Mouse (Mus musculus) lung, adult 2 months (tissue): ENCODE measurements around the gene Mrvi1. TPM values are rescaled to one million over a fixed set of nuclear protein-coding genes. Genes with fewer than 3 reads are reported as not detected.

ENCODE experiments used
- DNase-seq: peaks from one replicate; pipeline ENCODE4 v3.0.0; 2022
- H3K4me1 ChIP-seq: fragments of 200-500 bp; 2 replicates; pipeline ENCODE4 v1.6.1; 2011; ENCODE audit warnings: low read length; ENCODE audit not compliant: control insufficient read depth, insufficient read depth
- H3K4me3 ChIP-seq: fragments of 200-500 bp; replicated peaks from 2 replicates; pipeline ENCODE3; 2011; ENCODE audit warnings: low read depth, mild to moderate bottlenecking, control low read depth, low read length; ENCODE audit errors: extremely low read depth
- CTCF ChIP-seq: fragments of 200-500 bp; IDR thresholded peaks from 2 replicates; pipeline ENCODE4 v1.5.1; 2011; ENCODE audit warnings: mild to moderate bottlenecking, low read length, control low read depth; ENCODE audit not compliant: insufficient read depth
- POLR2A ChIP-seq: fragments of 200-500 bp; IDR thresholded peaks from 2 replicates; pipeline ENCODE4 v1.6.1; 2011; ENCODE audit warnings: low read depth, mild to moderate bottlenecking, control low read depth, low read length, borderline replicate concordance; ENCODE audit errors: extremely low read depth
- WGBS: fragments of 180-500 bp; shearing (Covaris S2); methylation state at CpG from one replicate; pipeline ENCODE4 v1.1.7; 2018; 5-methylcytosine and 5-hydroxymethylcytosine counted together
- polyA plus RNA-seq: library from polyadenylated mRNA; depleted of rRNA; stranded (reverse); fragments of >200 nt; gene quantifications from 2 replicates; pipeline ENCODE4 v1.2.3, GENCODE M21; 2012

Gene Mrvi1
- polyA plus RNA-seq, 1 experiment, result 10.8 TPM

GRCm38 (mm10) chr7:110866021-110866420, 116.2 kb downstream of the Mrvi1 start:
- no peak for DNase-seq

DNA sequence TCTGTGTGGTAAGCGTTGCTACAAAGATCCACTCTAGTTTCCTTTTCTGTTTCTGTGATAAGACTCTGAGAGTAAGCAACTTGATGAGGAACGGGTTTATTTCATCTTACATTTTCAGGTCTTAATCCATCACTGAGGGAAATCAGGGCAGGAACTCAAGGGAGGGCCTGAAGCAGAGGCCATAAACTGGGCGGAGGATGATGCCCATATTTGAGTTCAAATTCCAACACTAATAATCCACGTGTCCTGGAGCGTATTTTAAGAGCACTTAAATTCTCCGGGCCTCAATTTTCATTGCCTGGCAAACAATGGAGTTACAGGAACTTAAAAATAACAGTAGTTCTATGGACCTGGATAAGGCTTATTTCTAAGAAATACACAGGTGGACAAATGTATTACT, 116.7 kb downstream of the Mrvi1 start:
- Histone ChIP-seq H3K4me3 (no peak overlapping the region), H3K4me1 (peaks cover 9% of the 10 kb centered on the region)
- TF ChIP-seq POLR2A (no peak), CTCF (no peak)
- DNase-seq, result no peak
- WGBS, result 55% methylated on average over 6 of the region's 6 CpGs

More at GRCm38 (mm10) chr7:110866021-110866420, 116.2 kb downstream of the Mrvi1 start:
- TF ChIP-seq POLR2A (no peak), CTCF (no peak)
- Histone ChIP-seq H3K4me3 (no peak overlapping the region), H3K4me1 (peaks cover 9% of the 10 kb centered on the region)
- 48% methylated on average over 3 of the region's 3 CpGs for WGBS

DNA sequence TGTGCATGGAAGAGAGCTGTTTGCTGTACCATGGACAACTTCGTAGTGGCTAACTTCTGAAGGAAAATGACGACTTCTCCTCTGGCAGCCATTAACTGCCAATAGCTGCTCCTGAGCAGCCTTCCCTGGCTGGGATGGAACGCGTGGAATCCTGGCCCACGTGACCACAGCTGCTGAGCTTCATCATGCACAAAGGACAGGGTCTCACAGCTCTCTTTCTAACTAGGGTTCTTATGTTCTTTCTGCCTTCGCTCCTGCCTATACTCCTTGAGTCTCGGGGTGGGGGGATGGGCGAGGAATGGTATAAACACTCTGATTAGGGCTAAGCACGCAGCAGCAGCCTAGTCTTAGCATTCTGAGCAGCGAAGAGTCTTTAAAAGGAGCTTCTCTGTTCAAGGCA, 117.2 kb downstream of the Mrvi1 start:
- no peak for TF ChIP-seq CTCF
- no peak for TF ChIP-seq POLR2A
- DNase-seq, result no peak
- no peak overlapping the region for H3K4me3 ChIP-seq
- H3K4me1 ChIP-seq, result peaks cover 9% of the 10 kb centered on the region
- WGBS, result 32% methylated on average over 10 of the region's 10 CpGs

DNA sequence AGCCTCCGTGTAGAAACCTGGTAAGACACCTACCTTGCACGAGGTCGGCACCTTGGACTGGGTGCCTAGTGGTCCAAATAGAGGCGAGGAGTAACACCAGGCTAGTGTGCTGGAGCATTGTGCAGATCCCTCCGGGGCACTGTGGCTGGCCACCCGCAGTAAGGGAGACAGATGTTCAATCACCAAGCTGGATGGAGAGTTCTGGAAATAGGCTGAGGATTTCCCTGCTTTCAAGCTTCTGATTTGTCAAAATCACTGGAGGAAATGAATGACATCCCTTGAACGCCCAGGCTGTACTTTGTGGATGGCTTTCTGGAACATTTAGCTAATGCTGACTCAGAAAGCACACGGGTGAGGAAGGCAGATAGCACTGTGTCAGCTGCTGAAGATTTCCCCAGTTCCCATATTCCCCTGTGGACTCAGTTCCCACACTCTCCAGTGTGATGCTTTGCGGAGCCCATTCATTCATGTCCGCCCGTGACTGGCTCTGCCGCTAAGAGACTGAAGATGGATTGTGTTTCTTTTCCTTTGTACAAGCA, 119.4 kb downstream of the Mrvi1 start, which contains the start of gene Lyve1:
Lyve1 (minus strand) TSS at position 489 of the 539 bp plus-strand sequence.
- H3K4me3 ChIP-seq, result peak within 1 kb of the TSS; percentile 79
- DNase-seq, result peak; percentile 48
- peaks cover 16% of the 10 kb centered on the region for H3K4me1 ChIP-seq
- TF ChIP-seq CTCF, result no peak
- TF ChIP-seq POLR2A, result peak; percentile 63; the same call in 1 of the 2 replicates
- WGBS, result 46% methylated on average over 12 of the region's 12 CpGs

DNA sequence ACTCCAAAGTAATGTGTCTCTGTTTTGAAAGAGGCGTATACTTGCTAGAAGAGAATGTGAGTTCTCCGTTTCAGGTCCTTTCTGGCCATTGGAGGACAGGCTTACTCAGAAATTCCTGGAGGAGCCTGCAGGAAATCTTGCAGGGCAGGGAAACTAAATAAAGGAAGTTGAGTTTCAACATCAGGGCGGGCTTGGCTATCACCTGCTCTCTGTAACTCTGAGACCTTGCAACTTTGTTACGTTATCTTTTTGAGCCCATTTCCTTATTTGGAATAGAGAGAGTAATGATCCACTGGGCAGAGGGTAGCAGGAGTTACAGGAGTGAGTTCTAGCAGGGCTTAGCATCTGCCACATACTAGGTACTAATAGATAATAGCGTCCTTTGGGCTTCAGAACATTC, 122.1 kb downstream of the Mrvi1 start:
- peaks cover 15% of the 10 kb centered on the region for H3K4me1 ChIP-seq
- DNase-seq, result no peak
- WGBS, result 26% methylated on average over 5 of the region's 5 CpGs
- TF ChIP-seq POLR2A (no peak), CTCF (no peak)
- no peak overlapping the region for H3K4me3 ChIP-seq

- 64% methylated on average over 1 of the region's 1 CpGs for WGBS
- no peak for TF ChIP-seq POLR2A
- no peak for TF ChIP-seq CTCF
- Histone ChIP-seq H3K4me3 (no peak overlapping the region), H3K4me1 (peaks cover 10% of the 10 kb centered on the region)
- DNase-seq, result no peak
These were observed 126.7 kb downstream of the Mrvi1 start for GRCm38 (mm10) chr7:110855604-110856003.

DNA sequence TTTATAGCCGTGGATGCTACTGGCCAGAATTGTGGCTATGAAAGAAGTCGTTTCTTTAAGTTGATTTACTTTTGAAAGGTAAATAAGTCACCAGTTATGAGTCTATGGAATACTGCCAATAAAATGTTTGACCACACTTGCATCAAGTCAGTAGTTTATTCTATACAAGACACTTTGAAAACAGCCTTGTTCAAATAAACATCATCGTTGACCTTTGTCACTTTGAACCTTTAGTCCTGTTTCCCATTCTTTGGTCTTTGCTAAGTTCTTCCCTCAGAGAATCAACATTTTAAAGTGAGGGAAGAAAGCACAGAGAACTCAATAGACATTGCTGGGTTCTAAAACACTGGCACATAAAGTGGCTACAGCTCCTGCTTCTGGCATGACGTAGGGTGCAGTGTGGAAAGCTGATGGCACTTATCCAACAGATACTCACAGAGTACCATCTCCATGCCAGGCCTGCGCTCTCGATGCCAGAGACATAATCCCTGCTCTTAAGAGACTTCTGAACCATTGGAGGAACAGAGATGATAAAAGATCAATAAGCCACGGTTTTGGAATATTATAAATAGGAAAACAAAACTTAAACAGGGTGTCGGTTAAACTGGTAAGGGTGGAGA, 127.2 kb downstream of the Mrvi1 start:
- Histone ChIP-seq H3K4me1 (peaks cover 10% of the 10 kb centered on the region), H3K4me3 (no peak overlapping the region)
- no peak for DNase-seq
- no peak for TF ChIP-seq POLR2A
- TF ChIP-seq CTCF, result no peak
- WGBS, result 37% methylated on average over 8 of the region's 8 CpGs

DNA sequence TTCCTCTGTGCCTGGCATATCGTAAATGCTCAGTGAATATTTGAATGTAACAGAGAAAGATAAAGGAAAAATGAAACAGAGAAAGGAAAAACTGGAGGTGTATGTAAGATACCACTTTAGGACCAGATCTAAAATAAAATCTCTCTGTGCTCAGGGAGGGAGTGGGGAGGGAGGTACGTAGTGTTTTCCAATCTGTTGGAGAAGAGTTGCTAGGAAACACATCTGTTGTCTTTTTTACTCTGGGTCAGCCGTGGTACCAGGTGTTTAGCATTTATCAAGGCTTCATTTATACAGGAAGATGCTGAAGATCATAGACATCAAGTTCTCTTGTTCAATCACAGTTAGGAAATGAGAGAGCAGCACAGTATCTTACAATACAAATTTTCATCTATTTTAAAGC, 127.7 kb downstream of the Mrvi1 start:
- 50% methylated on average over 3 of the region's 3 CpGs for WGBS
- Histone ChIP-seq H3K4me3 (no peak overlapping the region), H3K4me1 (peaks cover 10% of the 10 kb centered on the region)
- TF ChIP-seq CTCF (no peak), POLR2A (no peak)
- DNase-seq, result no peak

- 49% methylated on average over 10 of the region's 10 CpGs for WGBS
- DNase-seq, result no peak
- no peak overlapping the region for H3K4me3 ChIP-seq
- H3K4me1 ChIP-seq, result peaks cover 7% of the 10 kb centered on the region
- TF ChIP-seq POLR2A (no peak), CTCF (no peak)
These were observed 128.7 kb downstream of the Mrvi1 start for GRCm38 (mm10) chr7:110853611-110854010.
